Mouse (Mus musculus) liver, embryonic 16.5 days (tissue): Measurements from ENCODE around the gene Iqcf4. TPM values are rescaled to one million over a fixed set of nuclear protein-coding genes. Genes with fewer than 3 reads are reported as not detected.
"Not testable (repeated sequence)": the region's sequence is repeated elsewhere in the genome, so short reads cannot be mapped to it uniquely, and the experiment has no call there.

ENCODE experiments used
- ATAC-seq: fragments of 200-750 bp; cut with Nextera tagmentation; 2 replicates; pipeline ENCODE4 v1.8.0; 2017; ENCODE audit warnings: low read depth, mild to moderate bottlenecking, moderate number of reproducible peaks, moderate library complexity
- H3K27ac ChIP-seq: fragments of 300-500 bp; sonication (generic); 2 replicates; pipeline ENCODE4 v1.5.1; 2014; ENCODE audit warnings: mild to moderate bottlenecking, low read length
- H3K27me3 ChIP-seq: fragments of 300-500 bp; sonication (generic); 2 replicates; pipeline ENCODE4 v1.6.1; 2014; ENCODE audit warnings: low read depth, low read length, mixed read lengths; ENCODE audit not compliant: control insufficient read depth, insufficient read depth
- H3K36me3 ChIP-seq: fragments of 300-500 bp; sonication (generic); 2 replicates; pipeline ENCODE4 v1.6.1; 2014; ENCODE audit warnings: mild to moderate bottlenecking; ENCODE audit not compliant: control insufficient read depth, insufficient read depth
- H3K4me1 ChIP-seq: fragments of 300-500 bp; sonication (generic); 2 replicates; pipeline ENCODE4 v1.6.1; 2014; ENCODE audit warnings: low read depth, low read length, mixed read lengths; ENCODE audit not compliant: control insufficient read depth
- H3K4me2 ChIP-seq: fragments of 300-500 bp; sonication (generic); 2 replicates; pipeline ENCODE4 v1.6.1; 2014; ENCODE audit warnings: low read depth, low read length, mixed read lengths
- H3K4me3 ChIP-seq: fragments of 300-500 bp; sonication (generic); 2 replicates; pipeline ENCODE4 v1.5.1; 2014; ENCODE audit warnings: low read depth, mild to moderate bottlenecking, low read length
- H3K9ac ChIP-seq: fragments of 300-500 bp; sonication (generic); 2 replicates; pipeline ENCODE4 v1.6.1; 2014; ENCODE audit warnings: low read depth, low read length
- H3K9me3 ChIP-seq: fragments of 300-500 bp; sonication (generic); replicated peaks from 2 replicates; pipeline ENCODE4 v1.6.1; 2016; ENCODE audit warnings: low read length; ENCODE audit not compliant: control insufficient read depth
- WGBS: fragments of 180-500 bp; shearing (Covaris S2); extraction: QIAGEN DNeasy Blood & Tissue Kit; methylation state at CpG from one replicate; pipeline ENCODE4 v1.1.7; 2014; ENCODE audit not compliant: insufficient replicate concordance; 5-methylcytosine and 5-hydroxymethylcytosine counted together
- polyA plus RNA-seq: library from polyadenylated mRNA; unstranded; fragments of >200 nt; fragmentation: Nextera tagmentation; extraction: Ambion mirVana; gene quantifications from 2 replicates; pipeline ENCODE4 v1.2.1, GENCODE M21; 2015

Gene Iqcf4
- polyA plus RNA-seq, 1 experiment from 2014 or later = not detected

- not testable (repeated sequence) for H3K9me3 ChIP-seq, ATAC-seq, H3K36me3 ChIP-seq, H3K27me3 ChIP-seq, H3K9ac ChIP-seq, H3K27ac ChIP-seq, H3K4me3 ChIP-seq, H3K4me1 ChIP-seq, H3K4me2 ChIP-seq
- WGBS = 42% methylated on average over 4 of the region's 4 CpGs
These were observed 24.6 kb upstream of the Iqcf4 start for GRCm38 (mm10) chr9:106595402-106595801.

- H3K27ac ChIP-seq = no peak overlapping the region
- H3K27me3 ChIP-seq = no peaks in the 10 kb centered on the region
- WGBS = 65% methylated on average over 5 of the region's 5 CpGs
- H3K36me3 ChIP-seq = no peaks in the 10 kb centered on the region
- no peak overlapping the region for H3K9ac ChIP-seq
- H3K4me2 ChIP-seq = no peak overlapping the region
- no peak for ATAC-seq
- no peaks in the 10 kb centered on the region for H3K9me3 ChIP-seq
- H3K4me3 ChIP-seq = no peak overlapping the region
- H3K4me1 ChIP-seq = no peaks in the 10 kb centered on the region
These were observed 21.4 kb upstream of the Iqcf4 start for GRCm38 (mm10) chr9:106592158-106592557.

DNA sequence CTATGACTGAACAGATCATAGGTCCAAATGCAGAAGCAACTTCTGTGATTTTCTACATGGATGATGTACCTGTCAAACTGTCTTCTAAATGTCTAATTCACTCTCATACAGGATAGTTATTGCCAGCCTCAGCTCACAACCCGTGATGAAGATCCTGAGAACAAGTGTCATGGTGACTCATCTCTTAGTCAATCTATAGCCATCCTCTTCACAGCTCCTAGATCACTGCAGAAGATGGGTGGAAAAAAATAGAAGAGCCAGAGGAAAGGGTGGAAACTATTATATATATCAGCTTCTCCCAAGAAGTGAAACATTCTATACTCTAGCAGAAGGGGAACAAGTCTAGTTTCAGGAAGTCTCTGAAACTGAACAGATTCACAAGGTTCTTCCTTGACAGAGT is 11.8 kb upstream of the Iqcf4 start:
- Histone ChIP-seq H3K27me3 (no peaks in the 10 kb centered on the region), H3K4me3 (no peak overlapping the region), H3K4me2 (no peak overlapping the region), H3K36me3 (no peaks in the 10 kb centered on the region), H3K9ac (no peak overlapping the region), H3K9me3 (no peaks in the 10 kb centered on the region), H3K27ac (no peak overlapping the region), H3K4me1 (no peaks in the 10 kb centered on the region)
- ATAC-seq = no peak
- 36% methylated on average over 1 of the region's 1 CpGs for WGBS

- no peak overlapping the region for H3K9ac ChIP-seq
- H3K27me3 ChIP-seq = no peaks in the 10 kb centered on the region
- H3K4me3 ChIP-seq = no peak overlapping the region
- H3K4me2 ChIP-seq = no peak overlapping the region
- no peak overlapping the region for H3K27ac ChIP-seq
- no peaks in the 10 kb centered on the region for H3K36me3 ChIP-seq
- ATAC-seq = no peak
- H3K4me1 ChIP-seq = no peaks in the 10 kb centered on the region
- no peaks in the 10 kb centered on the region for H3K9me3 ChIP-seq
- 56% methylated on average over 7 of the region's 7 CpGs for WGBS
These were observed 9.2 kb upstream of the Iqcf4 start for GRCm38 (mm10) chr9:106580016-106580415.

DNA sequence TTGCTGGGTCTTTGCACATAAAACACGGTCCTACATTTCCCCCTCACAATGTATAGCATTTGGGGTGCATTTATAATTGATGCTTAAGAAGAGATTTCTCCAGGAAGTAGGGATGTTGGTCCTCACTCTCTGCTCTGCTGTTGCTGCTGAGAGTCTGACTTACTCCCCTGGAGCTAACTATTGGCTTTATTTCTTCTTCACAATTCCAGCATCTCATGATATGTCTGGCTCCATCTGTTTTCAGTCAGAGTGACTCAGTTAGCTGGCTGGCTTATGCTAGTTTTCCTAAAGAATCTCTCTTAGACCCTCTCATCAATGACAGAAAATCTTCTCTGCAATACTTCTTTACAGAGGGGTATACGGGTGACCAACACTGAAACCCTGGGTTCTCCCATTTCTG is 5.3 kb upstream of the Iqcf4 start:
- H3K27me3 ChIP-seq = no peaks in the 10 kb centered on the region
- H3K27ac ChIP-seq = no peak overlapping the region
- H3K9ac ChIP-seq = no peak overlapping the region
- H3K4me3 ChIP-seq = no peak overlapping the region
- no peaks in the 10 kb centered on the region for H3K9me3 ChIP-seq
- H3K36me3 ChIP-seq = no peaks in the 10 kb centered on the region
- 44% methylated on average over 2 of the region's 2 CpGs for WGBS
- H3K4me1 ChIP-seq = no peaks in the 10 kb centered on the region
- no peak overlapping the region for H3K4me2 ChIP-seq
- ATAC-seq = no peak

GRCm38 (mm10) chr9:106573366-106573765 is 2.6 kb upstream of the Iqcf4 start:
- H3K4me2 ChIP-seq = no peak overlapping the region
- whole genome bisulfite sequencing = 69% methylated on average over 5 of the region's 5 CpGs
- no peak overlapping the region for H3K27ac ChIP-seq
- H3K4me3 ChIP-seq = no peak overlapping the region
- no peak for ATAC-seq
- H3K9me3 ChIP-seq = no peaks in the 10 kb centered on the region
- H3K36me3 ChIP-seq = no peaks in the 10 kb centered on the region
- no peaks in the 10 kb centered on the region for H3K4me1 ChIP-seq
- H3K27me3 ChIP-seq = no peaks in the 10 kb centered on the region
- no peak overlapping the region for H3K9ac ChIP-seq

DNA sequence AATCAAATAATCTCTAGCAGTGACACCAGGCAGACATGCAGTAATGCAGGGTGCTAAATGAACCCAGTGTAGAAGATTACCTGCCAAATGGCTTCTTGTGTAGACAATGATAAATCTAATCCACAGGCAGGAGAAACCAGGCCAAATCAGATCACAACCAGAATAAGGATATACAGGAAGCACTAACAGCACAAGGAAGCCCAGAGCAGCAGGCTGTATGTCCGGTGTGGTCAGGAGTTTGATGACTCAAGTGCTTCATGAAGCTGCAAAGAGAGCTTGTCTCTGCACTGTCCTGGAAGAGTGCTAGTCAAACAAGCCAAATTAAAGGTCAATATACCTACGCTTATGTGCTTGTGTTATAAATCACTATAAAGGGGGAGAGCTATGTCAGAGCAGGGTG is 1.4 kb upstream of the Iqcf4 start:
- H3K27me3 ChIP-seq = no peaks in the 10 kb centered on the region
- H3K27ac ChIP-seq = no peak overlapping the region
- no peaks in the 10 kb centered on the region for H3K4me1 ChIP-seq
- no peak overlapping the region for H3K4me3 ChIP-seq
- no peaks in the 10 kb centered on the region for H3K36me3 ChIP-seq
- no peak overlapping the region for H3K9ac ChIP-seq
- H3K9me3 ChIP-seq = no peaks in the 10 kb centered on the region
- no peak overlapping the region for H3K4me2 ChIP-seq
- 55% methylated on average over 2 of the region's 2 CpGs for WGBS
- no peak for ATAC-seq

DNA sequence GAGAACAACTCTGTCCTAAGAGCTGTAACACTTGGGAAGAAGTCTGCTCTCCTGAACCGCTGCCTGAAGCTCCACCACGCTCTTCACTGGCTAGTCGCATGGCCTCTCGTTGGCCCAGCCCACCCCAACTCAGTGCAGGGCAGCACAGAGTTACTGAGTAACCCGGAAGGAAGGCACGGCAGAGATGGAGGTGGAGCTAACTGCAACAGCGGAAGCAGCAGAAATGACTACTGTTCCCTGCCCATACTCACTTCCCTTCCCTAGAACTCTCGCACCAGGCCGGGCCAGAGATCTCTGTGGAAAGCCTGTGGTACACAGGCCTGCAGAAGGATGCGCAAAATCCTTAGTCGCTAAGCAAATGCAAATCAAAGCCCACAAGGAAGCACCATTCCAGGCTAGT is 4.4 kb downstream of the Iqcf4 start:
- Histone ChIP-seq H3K36me3 (no peaks in the 10 kb centered on the region), H3K27ac (no peak overlapping the region), H3K4me1 (no peaks in the 10 kb centered on the region), H3K9me3 (no peaks in the 10 kb centered on the region), H3K4me2 (peak overlapping the region; percentile 18; the same call in 1 of the 2 replicates), H3K9ac (no peak overlapping the region), H3K4me3 (no peak overlapping the region), H3K27me3 (no peaks in the 10 kb centered on the region)
- WGBS = 33% methylated on average over 11 of the region's 11 CpGs
- 0 out of 2 replicates have a peak, but pooled peaks have one; percentile 43 for ATAC-seq

GRCm38 (mm10) chr9:106564025-106564424 is 6.8 kb downstream of the Iqcf4 start:
- H3K4me1 ChIP-seq = no peaks in the 10 kb centered on the region
- H3K9me3 ChIP-seq = no peaks in the 10 kb centered on the region
- H3K4me2 ChIP-seq = no peak overlapping the region
- H3K9ac ChIP-seq = no peak overlapping the region
- H3K27me3 ChIP-seq = no peaks in the 10 kb centered on the region
- no peak overlapping the region for H3K4me3 ChIP-seq
- 58% methylated on average over 8 of the region's 8 CpGs for WGBS
- ATAC-seq = no peak
- H3K36me3 ChIP-seq = no peaks in the 10 kb centered on the region
- no peak overlapping the region for H3K27ac ChIP-seq

- H3K4me3 ChIP-seq = no peak overlapping the region
- H3K27ac ChIP-seq = no peak overlapping the region
- no peaks in the 10 kb centered on the region for H3K27me3 ChIP-seq
- WGBS = 74% methylated on average over 11 of the region's 11 CpGs
- H3K4me1 ChIP-seq = no peaks in the 10 kb centered on the region
- ATAC-seq = no peak
- no peak overlapping the region for H3K9ac ChIP-seq
- no peaks in the 10 kb centered on the region for H3K36me3 ChIP-seq
- H3K9me3 ChIP-seq = no peaks in the 10 kb centered on the region
- H3K4me2 ChIP-seq = no peak overlapping the region
These were observed 8.5 kb downstream of the Iqcf4 start for GRCm38 (mm10) chr9:106562291-106562690.
